Mouse (Mus musculus): ENCODE measurements around the gene Exd2.

GRCm38 (mm10) chr12:80433266-80433665, 29.6 kb upstream of the Exd2 start:
- TF ChIP-seq CTCF (IDR thresholded peaks at IDR 0.05; ENCODE audit: low read depth, low read length) (no peak), POLR2A (IDR thresholded peaks at IDR 0.05; ENCODE audit: extremely low read depth, insufficient read depth, low read length) (no peak)

Measured in liver, adult 2 months (tissue).